Mouse (Mus musculus) R1 (cell line): ENCODE results near the gene Otud7b.

Experiments
- DNase-seq: peaks from one replicate; pipeline ENCODE4 v3.0.0-alpha.2; 2018; ENCODE audit warnings: low read depth, low spot score

The Otud7b gene

GRCm38 (mm10) chr3:96104261-96105065 lies at the start of gene Otud7b:
TSS of gene Otud7b (plus strand) at chr3:96104527.
- peak; percentile 83 for DNase-seq

DNA sequence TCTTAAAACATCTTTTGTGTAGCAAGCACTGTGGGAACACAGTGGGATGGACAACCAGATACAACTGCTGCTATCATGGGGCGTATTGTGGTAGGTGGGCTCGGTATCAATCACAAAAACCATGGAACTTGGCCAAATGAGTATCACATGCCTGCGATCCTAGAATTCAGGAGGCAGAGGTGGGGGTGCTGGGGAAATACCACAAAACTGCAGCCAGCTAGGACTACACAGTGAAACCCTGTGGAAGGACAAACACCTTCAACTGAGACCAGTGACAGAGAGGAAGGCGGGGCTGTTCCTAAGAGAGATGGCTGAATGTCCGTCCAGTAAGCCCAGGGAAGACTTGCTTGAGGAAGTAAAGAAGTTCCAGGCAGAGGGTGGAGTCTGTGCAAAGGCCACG lies 49.0 kb upstream of the Otud7b start:
- no peak for DNase-seq

GRCm38 (mm10) chr3:96056031-96056430 lies 48.3 kb upstream of the Otud7b start:
- DNase-seq = no peak

GRCm38 (mm10) chr3:96057747-96058204 lies 46.6 kb upstream of the Otud7b start:
- peak; percentile 96 for DNase-seq

DNA sequence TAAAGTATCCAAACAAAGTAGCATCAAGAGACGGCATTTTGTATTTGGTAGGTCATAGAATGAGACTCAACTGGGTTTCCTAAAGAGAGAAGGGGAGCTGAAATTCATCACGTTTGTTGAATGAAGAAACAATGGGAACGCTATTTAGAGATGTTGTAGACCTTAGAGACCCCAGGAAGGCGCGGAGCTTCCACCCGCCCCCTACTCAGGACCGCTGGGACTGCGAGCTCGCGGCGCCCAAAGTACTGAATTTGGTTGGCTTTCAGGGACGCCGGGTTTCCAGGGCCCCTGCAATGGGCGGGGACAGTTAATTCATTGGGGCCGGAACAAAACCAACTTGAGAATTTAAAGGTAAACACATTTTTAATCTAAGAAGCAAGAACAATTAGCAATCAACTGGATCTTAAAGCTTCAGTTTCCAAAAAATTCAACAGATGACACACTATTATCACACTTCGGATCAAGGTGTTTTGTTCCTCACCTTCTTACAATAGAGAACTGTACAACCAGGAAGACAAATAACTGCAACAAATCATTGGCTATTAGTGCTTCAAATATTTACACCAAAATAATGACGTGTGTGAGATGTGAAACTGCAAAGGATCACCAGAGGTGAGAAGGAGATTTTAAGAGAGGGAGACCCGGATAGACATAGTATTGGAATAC lies 46.0 kb upstream of the Otud7b start, which contains the start of gene Vps45:
Gene Vps45 (minus strand): TSS at position 236 of the 666 bp plus-strand sequence.
- DNase-seq = peak; percentile 84

DNA sequence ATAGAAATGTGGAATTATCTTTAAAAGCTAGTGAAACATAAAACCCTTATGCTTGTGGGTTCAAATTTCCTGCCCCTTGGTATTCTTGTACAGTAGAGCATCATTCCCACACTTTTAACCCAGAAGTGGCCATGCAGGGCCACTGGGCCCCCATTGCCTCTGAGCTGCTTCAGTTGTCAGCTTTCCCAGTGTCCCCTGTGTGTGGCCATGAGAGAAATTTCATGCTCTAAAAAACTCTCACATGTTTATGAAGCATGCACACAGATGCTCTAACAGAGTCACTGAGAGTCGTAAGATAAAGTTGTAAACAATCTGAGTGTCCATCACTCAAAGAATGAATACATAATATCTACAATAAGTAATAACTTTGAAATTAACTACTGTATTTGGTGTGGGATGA lies 44.2 kb upstream of the Otud7b start:
- DNase-seq = no peak

- DNase-seq = no peak
Measured at GRCm38 (mm10) chr3:96063299-96063698, 41.0 kb upstream of the Otud7b start.

DNA sequence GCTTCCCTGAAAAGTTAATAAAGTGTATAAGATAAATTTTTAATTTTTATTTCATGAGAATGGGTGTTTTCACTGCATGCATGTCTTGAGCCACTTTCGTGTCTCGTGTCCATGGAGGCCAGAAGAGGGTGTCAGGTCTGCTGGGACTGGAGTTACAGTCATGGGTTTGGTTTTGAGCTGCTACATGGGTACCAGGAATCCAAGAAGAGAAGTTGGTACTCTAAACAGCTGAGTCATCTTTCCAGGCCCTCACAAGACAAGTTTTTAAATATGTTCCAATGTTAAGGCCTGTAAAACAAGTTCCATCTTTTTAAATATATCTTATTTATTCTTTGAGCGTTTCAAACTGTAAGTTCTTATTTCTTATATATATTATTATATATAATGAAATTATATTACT lies 40.1 kb upstream of the Otud7b start:
- DNase-seq = no peak

DNA sequence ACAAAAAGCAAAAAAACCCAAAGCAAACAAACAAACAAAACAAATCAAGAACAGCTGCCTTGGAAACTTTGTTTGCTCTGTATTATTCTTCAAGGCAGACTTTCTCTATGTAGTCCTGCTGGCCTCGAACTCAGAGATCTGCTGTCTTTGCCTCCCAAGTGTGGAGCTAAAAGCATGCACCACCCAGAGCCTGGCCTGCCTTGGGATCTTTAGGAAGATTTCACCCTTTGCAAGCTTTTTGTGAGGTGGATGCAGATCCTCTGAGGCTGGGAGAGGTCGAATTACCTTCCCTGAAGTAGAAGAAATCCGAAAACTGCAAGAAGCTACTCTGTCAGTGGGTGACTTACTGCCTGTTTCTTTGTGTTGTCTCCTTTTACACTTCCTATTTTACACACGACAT lies 39.2 kb upstream of the Otud7b start:
- peak; percentile 18 for DNase-seq

DNA sequence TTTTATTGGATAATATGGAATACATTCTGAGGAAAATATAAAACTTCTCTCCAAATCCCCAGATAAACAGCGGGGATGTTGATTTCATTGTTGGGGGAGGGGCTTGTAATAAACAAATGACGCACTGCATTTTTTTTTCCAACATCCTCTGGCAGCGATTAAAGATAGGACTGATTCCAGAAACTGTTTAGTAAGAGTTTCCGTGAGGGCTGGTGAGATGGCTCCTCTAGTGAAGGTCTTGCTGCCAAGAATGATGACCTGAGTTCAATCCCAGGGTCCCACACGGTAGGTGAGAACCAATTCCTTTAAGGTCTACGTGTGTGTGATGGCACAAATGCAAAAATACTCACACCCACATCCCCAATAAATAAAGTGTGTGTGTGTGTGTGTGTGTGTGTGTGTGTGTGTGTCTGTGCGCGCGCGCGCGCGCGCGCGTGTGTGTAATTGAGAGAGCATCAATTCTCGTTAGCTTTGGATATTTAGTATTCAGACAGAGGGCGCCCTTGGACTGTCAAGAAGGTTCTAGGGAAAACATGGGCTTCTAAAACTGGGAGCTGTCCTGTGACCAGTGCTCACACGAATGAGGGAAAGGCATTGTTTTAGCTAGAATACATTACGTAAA lies 38.5 kb upstream of the Otud7b start:
- DNase-seq = peak; percentile 84

GRCm38 (mm10) chr3:96066741-96067140 lies 37.6 kb upstream of the Otud7b start:
- no peak for DNase-seq

- DNase-seq = peak; percentile 23
Measured at GRCm38 (mm10) chr3:96069046-96069445, 35.3 kb upstream of the Otud7b start.

DNA sequence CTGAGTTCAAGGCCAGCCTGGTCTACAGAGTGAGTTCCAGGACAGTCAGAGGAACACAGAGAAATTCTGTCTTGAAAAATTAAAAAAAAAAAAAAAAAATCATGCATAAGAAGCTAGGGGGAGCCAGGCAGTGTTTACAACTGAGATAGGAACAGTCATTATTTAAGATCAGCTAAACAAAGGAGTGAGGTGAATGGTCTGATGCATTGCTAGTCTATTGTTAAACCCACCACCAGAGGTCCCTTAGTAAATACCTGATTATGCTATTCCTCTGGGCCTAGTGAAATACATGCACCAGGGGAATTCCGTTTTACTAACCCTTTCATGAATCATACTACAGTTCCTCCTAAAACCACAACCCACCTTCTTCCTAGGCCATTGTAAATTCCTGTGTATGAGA lies 34.8 kb upstream of the Otud7b start:
- peak; percentile 65 for DNase-seq

- peak; percentile 32 for DNase-seq
Measured at GRCm38 (mm10) chr3:96070241-96070640, 34.1 kb upstream of the Otud7b start.

DNA sequence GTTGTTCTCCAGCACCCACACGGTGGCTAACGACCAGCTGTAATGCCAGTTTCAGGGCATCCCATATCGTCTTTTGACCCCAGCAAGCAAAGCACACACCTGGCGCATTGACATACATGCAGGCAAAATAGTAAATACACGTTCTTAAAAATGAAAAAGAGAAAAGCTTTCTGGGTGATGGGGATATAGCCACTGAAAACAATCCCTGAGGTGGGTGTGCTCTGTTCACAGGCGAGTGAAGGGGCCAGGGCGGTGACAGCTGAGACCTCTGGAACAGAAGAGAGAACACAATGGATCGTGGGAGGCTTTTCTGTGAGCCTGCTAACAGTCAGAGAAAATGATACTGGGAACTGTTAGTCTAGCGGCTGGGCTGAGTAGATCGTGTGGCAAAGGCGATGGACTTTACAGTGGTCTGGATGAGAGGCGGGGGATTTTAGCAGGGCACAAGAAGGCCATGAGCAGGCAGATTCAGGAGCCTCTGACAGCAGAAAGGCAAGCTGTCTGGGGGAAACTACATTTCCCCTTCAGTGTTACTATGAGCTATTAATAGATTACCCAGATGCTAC lies 31.3 kb upstream of the Otud7b start:
- DNase-seq = no peak

DNA sequence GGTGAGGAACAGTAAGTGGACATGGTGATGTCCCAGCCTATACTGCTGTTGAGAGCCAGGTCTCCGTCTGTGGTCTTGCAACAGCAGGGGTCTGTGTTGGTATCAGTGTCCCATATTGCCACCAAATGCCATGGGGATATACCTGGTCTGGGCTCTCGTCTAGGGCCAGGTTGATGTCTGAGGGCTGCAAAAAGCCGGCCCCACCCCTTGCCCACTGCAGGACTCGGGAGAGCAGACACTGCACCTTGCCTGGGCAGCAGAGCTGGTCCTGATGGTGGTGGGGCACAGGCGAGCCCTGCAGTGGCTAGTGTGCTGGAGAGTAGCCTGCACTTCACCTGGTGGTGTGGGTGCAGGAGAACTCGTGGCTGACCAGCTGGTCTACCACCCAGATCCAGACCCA lies 26.3 kb upstream of the Otud7b start:
- DNase-seq = no peak

DNA sequence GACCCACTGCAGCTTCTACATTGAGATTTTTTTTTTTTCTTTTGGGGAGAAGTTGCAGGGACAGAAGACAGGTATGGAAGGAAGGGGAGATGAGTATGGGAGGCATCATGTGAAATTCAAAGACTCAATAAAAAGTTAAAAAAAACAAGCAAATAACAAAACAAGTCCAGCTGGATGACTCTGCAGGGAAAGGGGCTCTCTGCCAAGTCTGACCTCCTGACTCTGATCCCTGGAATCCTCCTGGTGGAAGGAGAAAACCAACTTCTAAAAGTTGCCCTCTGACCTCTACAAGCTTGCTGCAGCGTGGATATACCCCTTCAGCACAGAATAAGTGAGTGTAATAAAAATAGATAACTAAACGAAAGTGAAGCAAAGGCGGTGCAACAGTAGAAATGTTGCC lies 25.6 kb upstream of the Otud7b start:
- DNase-seq = no peak

DNA sequence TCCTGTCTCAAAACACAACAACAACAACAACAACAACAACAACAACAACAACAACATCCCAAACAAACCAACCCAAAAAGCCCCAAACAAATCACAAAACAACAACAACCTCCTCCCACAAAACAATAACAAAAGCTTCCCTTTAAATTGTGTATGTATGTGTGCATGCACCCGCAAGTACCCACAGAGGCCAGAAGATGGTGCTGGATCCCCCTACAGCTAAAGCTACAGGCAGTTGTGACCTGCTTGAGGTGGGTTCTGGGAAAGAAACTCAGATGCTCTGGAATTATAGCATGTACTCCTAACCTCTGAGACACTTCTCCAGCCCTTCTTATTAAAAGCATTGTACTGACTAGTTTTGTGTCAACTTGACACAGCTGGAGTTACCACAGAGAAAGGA lies 23.3 kb upstream of the Otud7b start:
- peak; percentile 83 for DNase-seq

DNA sequence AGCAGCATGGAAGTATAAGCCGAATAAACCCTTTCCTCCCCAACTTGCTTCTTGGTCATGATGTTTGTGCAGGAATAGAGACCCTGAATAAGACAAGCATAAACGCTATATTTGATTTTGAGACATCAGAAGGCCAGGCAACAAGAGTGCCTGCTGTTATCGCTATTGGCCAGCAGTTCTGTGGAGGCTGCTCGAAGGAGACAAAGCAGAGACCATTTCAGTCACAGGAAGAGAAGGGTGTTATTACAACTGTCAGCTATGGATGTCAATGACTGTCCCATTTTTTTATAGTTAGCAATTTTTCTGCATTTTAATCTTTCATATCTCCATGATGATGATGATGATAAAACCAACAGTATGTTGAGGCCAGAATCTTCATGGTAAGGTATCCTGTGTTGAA lies 22.7 kb upstream of the Otud7b start:
- DNase-seq = no peak

DNA sequence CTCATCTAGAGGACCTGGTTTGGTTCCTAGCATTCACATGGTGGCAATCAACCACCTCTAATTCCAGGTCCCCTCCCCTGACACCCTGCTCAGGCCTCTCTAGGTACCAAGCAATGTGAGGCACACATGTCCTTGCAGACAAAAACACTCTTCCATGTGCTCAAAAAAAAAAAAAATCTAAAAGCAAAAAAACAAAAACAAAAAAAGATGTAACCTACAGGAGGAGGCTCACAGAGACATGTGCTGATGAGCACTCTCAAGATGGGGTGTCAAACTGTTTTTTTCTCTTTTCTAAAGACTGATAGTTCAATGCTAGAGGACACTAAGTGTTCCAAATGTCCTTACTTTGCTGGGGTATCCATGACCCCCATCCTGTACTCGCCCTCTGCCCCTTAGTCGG lies 22.2 kb upstream of the Otud7b start:
- DNase-seq = no peak

DNA sequence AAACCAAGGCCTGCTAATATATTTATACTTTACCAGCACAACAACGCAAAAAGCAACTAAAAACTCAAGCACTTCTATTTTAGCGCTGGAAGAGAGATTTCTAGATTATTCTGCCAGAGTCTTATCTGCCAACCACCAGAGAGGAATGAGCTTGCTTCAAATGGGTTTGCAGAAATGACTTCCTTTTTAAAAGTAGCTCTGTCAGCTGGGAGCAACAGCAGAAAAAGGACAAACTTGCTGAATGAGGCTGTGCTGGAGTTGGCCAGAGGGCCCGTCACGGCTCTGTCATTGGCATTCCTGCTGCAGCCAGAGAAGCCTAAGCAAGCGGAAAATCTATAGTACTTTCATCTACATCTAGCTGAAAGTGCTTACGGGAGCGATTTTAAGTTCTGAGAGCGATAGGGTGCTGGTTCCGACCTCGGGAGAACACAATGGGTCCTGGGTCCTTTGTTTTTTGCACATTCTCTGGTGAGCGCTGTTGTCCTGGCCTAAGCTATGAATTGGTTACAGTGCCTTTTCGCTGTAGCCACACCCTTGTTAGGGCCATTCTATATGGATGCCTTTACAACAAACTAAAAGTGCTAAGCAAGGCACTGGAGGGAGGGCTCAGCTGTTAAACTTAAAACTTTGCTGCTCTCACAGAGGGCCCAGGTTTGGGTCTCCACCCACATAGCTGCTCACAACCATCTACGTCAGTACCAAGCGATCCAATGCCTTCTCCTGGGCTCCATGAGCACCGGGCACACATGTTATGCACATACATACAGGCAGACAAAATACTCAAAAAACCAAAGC lies 21.4 kb upstream of the Otud7b start:
- DNase-seq = peak; percentile 85
